Mouse (Mus musculus) forebrain, embryonic 11.5 days (tissue): Measurements from ENCODE around the gene Abhd17a. TPM values are rescaled to one million over a fixed set of nuclear protein-coding genes. Genes with fewer than 3 reads are reported as not detected.

Experiments used
- ATAC-seq: fragments of 200-750 bp; cut with Nextera tagmentation; replicated peaks from 2 replicates; pipeline ENCODE4 v1.8.0; 2017; ENCODE audit warnings: moderate TSS enrichment; ENCODE audit not compliant: low FRiP score
- DNase-seq: peaks from one replicate; pipeline ENCODE4 v3.0.0-alpha.2; 2017; ENCODE audit warnings: low spot score
- H3K27ac ChIP-seq: fragments of 300-500 bp; sonication (generic); 2 replicates; pipeline ENCODE4 v1.5.1; 2014; ENCODE audit warnings: low read depth, low read length
- H3K27me3 ChIP-seq: fragments of 300-500 bp; sonication (generic); 2 replicates; pipeline ENCODE4 v1.6.1; 2014; ENCODE audit warnings: mild to moderate bottlenecking, low read length, mixed read lengths; ENCODE audit not compliant: control insufficient read depth, insufficient read depth
- H3K36me3 ChIP-seq: fragments of 300-500 bp; sonication (generic); 2 replicates; pipeline ENCODE4 v1.6.1; 2014; ENCODE audit warnings: mild to moderate bottlenecking, low read length, moderate library complexity, mixed read lengths; ENCODE audit not compliant: control insufficient read depth, insufficient read depth
- H3K4me1 ChIP-seq: fragments of 300-500 bp; sonication (generic); replicated peaks from 2 replicates; pipeline ENCODE4 v1.6.1; 2014; ENCODE audit warnings: low read length, mixed read lengths; ENCODE audit not compliant: control insufficient read depth, insufficient read depth
- H3K4me2 ChIP-seq: fragments of 300-500 bp; sonication (generic); 2 replicates; pipeline ENCODE4 v1.6.1; 2014; ENCODE audit warnings: low read depth, mild to moderate bottlenecking, low read length, moderate library complexity, mixed read lengths; ENCODE audit not compliant: severe bottlenecking
- H3K4me3 ChIP-seq: fragments of 300-500 bp; sonication (generic); 2 replicates; pipeline ENCODE4 v1.5.1; 2014; ENCODE audit warnings: low read depth, low read length
- H3K9ac ChIP-seq: fragments of 300-500 bp; sonication (generic); 2 replicates; pipeline ENCODE4 v1.6.1; 2014; ENCODE audit warnings: low read length
- H3K9me3 ChIP-seq: fragments of 300-500 bp; sonication (generic); 2 replicates; pipeline ENCODE4 v1.6.1; 2016; ENCODE audit warnings: low read length, mixed read lengths; ENCODE audit not compliant: control insufficient read depth
- WGBS: fragments of 180-500 bp; shearing (Covaris S2); extraction: QIAGEN DNeasy Blood & Tissue Kit; methylation state at CpG from one replicate; pipeline ENCODE4 v1.1.7; 2014; 5-methylcytosine and 5-hydroxymethylcytosine counted together
- polyA plus RNA-seq: library from polyadenylated mRNA; unstranded; fragments of >200 nt; fragmentation: Nextera tagmentation; extraction: Ambion mirVana; gene quantifications from 2 replicates; pipeline ENCODE4 v1.2.1, GENCODE M21; 2014

Gene Abhd17a
- polyA plus RNA-seq, 1 experiment from 2014 or later: 94.6 TPM

DNA sequence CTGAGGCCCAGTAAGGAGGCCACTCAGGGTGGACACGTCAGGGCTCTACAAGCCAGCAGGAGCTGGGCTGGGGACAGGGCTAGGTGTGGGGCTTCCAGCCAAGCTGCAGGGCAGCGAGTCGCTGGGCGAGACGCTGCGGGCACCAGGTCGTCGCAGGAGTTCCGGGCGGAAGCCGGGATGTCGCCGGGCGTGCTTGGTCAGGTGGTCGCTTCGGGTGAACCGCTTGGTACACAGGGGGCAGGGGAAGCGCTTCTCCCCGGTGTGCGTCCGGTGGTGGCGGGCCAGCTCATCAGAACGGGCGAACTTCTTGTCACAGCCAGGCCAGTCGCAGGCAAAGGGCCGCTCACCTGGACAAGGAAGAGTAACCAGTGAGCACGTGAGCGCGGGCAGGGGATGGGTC, 21.3 kb downstream of the Abhd17a start:
- Histone ChIP-seq H3K4me2 (no peak overlapping the region), H3K9me3 (no peaks in the 10 kb centered on the region), H3K4me1 (peaks cover 23% of the 10 kb centered on the region), H3K27me3 (no peaks in the 10 kb centered on the region), H3K36me3 (no peaks in the 10 kb centered on the region), H3K9ac (no peak overlapping the region), H3K4me3 (no peak overlapping the region), H3K27ac (no peak overlapping the region)
- no peak for DNase-seq
- WGBS: 95% methylated on average over 29 of the region's 29 CpGs
- ATAC-seq: no peak

- WGBS: 22% methylated on average over 17 of the region's 17 CpGs
- H3K9me3 ChIP-seq: no peaks in the 10 kb centered on the region
- H3K4me1 ChIP-seq: peaks cover 19% of the 10 kb centered on the region
- H3K4me3 ChIP-seq: no peak overlapping the region
- peak overlapping the region; percentile 78 for H3K27ac ChIP-seq
- peak overlapping the region; percentile 7; the same call in 1 of the 2 replicates for H3K9ac ChIP-seq
- no peaks in the 10 kb centered on the region for H3K27me3 ChIP-seq
- DNase-seq (peak; percentile 93), ATAC-seq (peak; percentile 43)
- H3K36me3 ChIP-seq: no peaks in the 10 kb centered on the region
- peak overlapping the region; percentile 27; the same call in 1 of the 2 replicates for H3K4me2 ChIP-seq
These were observed 23.6 kb downstream of the Abhd17a start for GRCm38 (mm10) chr10:80566375-80567092.

- Histone ChIP-seq H3K4me2 (peak within 1 kb of the TSS; percentile 81), H3K36me3 (no peaks in the 10 kb centered on the region), H3K4me3 (peak within 1 kb of the TSS; percentile 98), H3K27ac (peak within 1 kb of the TSS; percentile 89), H3K9me3 (no peaks in the 10 kb centered on the region), H3K9ac (peak within 1 kb of the TSS; percentile 91), H3K4me1 (peaks cover 6% of the 10 kb centered on the region; the same call in 1 of the 2 replicates), H3K27me3 (no peaks in the 10 kb centered on the region)
- ATAC-seq (peak; percentile 80), DNase-seq (peak; percentile 95)
- WGBS: under 1% methylated on average over 72 of the region's 72 CpGs
These were observed 28.8 kb downstream of the Abhd17a start, which contains the start of gene Rexo1 for GRCm38 (mm10) chr10:80561116-80561944. Gene Rexo1 (minus strand): TSS chr10:80561560.

DNA sequence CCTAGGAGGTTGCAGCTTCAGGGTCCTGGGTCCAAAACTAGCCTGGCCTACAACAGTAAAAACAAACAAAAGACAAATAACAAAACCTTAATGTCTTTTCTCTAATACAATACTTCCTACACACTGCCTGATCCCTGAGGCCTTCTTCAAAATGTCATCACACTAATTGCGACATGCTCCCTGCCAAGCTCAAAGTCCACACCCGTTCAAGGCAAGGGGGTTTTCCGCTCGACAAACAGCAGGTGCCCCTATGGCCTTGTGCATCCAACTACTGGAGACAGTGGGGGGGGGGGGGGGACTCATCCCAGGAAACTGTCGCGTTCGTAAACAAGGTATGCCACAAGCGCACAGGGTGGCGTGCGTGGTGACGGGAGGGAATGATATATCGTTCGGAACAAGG, 29.5 kb downstream of the Abhd17a start:
- 5% methylated on average over 13 of the region's 13 CpGs for WGBS
- Histone ChIP-seq H3K27ac (no peak overlapping the region), H3K27me3 (no peaks in the 10 kb centered on the region), H3K4me3 (peak overlapping the region; percentile 98), H3K4me2 (peak overlapping the region; percentile 81), H3K36me3 (no peaks in the 10 kb centered on the region), H3K4me1 (peaks cover 6% of the 10 kb centered on the region; the same call in 1 of the 2 replicates), H3K9me3 (no peaks in the 10 kb centered on the region), H3K9ac (peak overlapping the region; percentile 91)
- DNase-seq (no peak), ATAC-seq (no peak)

DNA sequence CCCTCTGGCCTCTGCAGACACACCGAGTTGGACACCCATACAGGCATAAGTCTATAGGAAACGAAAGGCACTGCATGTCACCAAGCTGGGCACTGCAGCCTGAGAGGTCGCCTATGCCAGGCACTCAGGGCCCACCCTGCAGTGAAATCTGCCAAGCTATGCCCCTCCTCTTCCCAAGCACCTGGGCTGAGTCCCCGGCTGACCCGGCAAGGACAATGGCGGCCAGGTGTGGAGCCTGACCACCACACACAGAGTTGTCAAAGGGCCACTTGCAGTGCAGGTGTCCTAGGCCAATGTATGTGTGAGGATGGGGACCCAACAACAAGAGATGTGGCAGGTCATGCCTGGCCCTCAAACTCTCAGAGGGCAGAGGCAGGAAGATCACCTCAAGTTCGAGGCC, 30.7 kb downstream of the Abhd17a start:
- H3K4me1 ChIP-seq: peaks cover 6% of the 10 kb centered on the region; the same call in 1 of the 2 replicates
- no peak overlapping the region for H3K4me2 ChIP-seq
- H3K4me3 ChIP-seq: no peak overlapping the region
- DNase-seq: no peak
- no peak overlapping the region for H3K9ac ChIP-seq
- H3K36me3 ChIP-seq: no peaks in the 10 kb centered on the region
- no peak overlapping the region for H3K27ac ChIP-seq
- no peak for ATAC-seq
- H3K27me3 ChIP-seq: no peaks in the 10 kb centered on the region
- no peaks in the 10 kb centered on the region for H3K9me3 ChIP-seq
- 91% methylated on average over 7 of the region's 7 CpGs for WGBS

DNA sequence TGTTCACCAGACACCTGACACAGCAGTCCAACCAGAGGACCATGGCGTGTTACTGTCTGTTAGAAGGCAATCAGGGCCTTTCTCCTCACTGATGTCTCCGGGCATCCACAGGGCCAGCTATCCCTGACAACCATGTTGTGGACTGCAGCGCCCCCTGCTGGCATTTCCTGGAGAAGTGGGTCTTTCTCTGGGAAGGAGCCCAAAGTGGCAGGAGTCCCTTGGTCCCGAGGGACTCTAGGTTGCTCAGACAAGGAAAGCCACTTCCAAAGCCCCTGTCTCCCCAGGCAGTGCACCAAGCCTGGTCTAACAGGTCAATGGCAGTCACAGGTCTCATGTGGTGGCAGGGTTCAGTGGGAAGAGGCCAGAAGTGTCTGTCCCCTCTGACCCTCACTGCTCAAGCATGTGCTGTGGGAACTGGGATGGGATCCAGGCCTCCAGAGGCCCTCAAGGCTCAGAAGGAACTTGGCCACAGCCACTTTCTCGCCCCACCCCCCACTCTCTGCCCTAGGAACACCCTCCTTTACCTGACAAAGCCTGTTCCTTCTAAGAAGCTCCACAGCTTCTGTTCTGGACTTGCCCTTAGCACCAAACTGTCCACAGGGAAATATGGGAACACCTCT, 32.7 kb downstream of the Abhd17a start:
- Histone ChIP-seq H3K27me3 (no peaks in the 10 kb centered on the region), H3K4me3 (no peak overlapping the region), H3K4me1 (peaks cover 6% of the 10 kb centered on the region; the same call in 1 of the 2 replicates), H3K4me2 (no peak overlapping the region), H3K27ac (no peak overlapping the region), H3K9ac (no peak overlapping the region), H3K36me3 (no peaks in the 10 kb centered on the region), H3K9me3 (no peaks in the 10 kb centered on the region)
- no peak for ATAC-seq
- 38% methylated on average over 5 of the region's 5 CpGs for WGBS
- DNase-seq: peak; percentile 88

- Histone ChIP-seq H3K36me3 (peaks cover 5% of the 10 kb centered on the region; the same call in 1 of the 2 replicates), H3K27me3 (no peaks in the 10 kb centered on the region), H3K27ac (no peak overlapping the region), H3K9ac (no peak overlapping the region), H3K4me3 (no peak overlapping the region), H3K4me1 (no peaks in the 10 kb centered on the region), H3K4me2 (no peak overlapping the region), H3K9me3 (no peaks in the 10 kb centered on the region)
- DNase-seq (no peak), ATAC-seq (no peak)
- WGBS: 85% methylated on average over 6 of the region's 6 CpGs
These were observed 36.1 kb downstream of the Abhd17a start for GRCm38 (mm10) chr10:80553997-80554396.

DNA sequence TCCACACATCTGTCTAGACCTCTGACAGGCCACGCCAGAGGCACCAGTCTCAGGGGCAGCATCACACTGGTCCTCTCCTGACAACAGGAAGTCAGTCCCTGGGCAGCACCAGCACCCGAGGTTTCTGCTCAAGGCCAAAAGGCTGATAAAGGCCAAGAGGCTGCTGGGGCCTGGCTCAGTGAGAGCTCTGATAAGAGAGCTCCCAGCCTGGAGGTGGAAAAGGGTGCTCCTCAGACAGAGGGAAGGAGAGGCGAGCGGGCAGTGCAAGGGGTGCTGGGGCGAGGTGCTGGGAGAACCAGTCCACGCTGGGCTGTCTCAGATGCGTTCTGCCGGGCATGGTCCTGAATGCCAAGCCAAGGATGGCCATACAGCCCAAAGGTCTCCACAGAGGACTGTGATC, 36.6 kb downstream of the Abhd17a start:
- peaks cover 5% of the 10 kb centered on the region; the same call in 1 of the 2 replicates for H3K36me3 ChIP-seq
- H3K4me1 ChIP-seq: no peaks in the 10 kb centered on the region
- H3K9me3 ChIP-seq: no peaks in the 10 kb centered on the region
- no peak overlapping the region for H3K4me3 ChIP-seq
- H3K27me3 ChIP-seq: no peaks in the 10 kb centered on the region
- ATAC-seq (no peak), DNase-seq (no peak)
- H3K27ac ChIP-seq: no peak overlapping the region
- WGBS: 93% methylated on average over 8 of the region's 8 CpGs
- H3K9ac ChIP-seq: no peak overlapping the region
- H3K4me2 ChIP-seq: no peak overlapping the region
